15 mouse cellular contexts compared by ENCODE assay signal in the genomic region with DNA sequence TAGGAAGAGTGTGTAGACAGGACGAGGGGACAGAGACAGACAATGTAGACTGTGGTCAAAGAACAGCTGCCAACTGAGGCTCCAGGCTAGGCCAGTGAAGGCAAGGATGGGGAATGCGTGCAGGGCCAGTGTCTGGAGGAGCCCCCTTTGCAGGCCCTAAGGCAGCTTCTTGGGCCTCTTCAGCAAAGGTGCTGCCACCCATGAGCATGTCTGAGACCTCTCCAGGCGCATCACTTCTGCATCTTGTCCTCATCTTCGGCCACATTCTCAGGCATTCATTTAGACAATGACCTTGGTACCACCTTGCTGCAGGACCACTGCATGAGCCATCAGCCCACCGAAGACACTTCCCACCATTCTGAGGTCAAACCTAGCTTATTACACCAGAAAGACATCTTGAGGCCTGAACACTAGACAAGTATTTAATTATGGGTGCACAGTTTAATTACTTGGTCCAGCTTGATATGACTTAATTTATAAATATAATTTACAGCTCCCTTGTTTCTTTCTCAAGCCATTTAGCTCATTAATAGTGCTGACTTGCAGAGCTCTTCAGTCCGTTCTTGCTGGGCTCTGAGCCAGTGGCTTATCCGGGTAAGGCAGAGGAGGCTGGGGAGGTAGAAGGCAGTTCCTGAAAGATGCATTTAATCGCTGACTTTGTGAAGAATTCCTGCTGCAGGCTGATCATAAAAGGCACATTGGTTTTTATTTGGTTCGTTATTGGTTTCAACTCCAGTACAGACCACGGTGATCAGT.
DNase-seq lines count a peak whose midpoint lies in the region; ATAC-seq lines count a peak whose summit lies in the region.
"Had no signal": no experiment of that assay in that cellular context is flagged by ENCODE, and none has a peak within 500 bp of the region (broad histone marks: within the 10 kb centered on the region; RNA-seq: fewer than 3 reads in every experiment).

No protein-coding gene starts in this region.

- ATAC-seq in midbrain, embryonic 14.5 days (ENCODE audit: low FRiP score, low TSS enrichment) = no peak
- ATAC-seq in midbrain, embryonic 11.5 days (ENCODE audit: low FRiP score) = no peak
- ATAC-seq: CD4-positive, CD25-positive, alpha-beta regulatory T cell, adult 4 months had no signal

- no peaks in the 10 kb centered on the region for H3K9me3 ChIP-seq in midbrain, embryonic 14.5 days (ENCODE audit: control insufficient read depth, low read length)
- no peaks in the 10 kb centered on the region for H3K9me3 ChIP-seq in midbrain, embryonic 11.5 days (ENCODE audit: control insufficient read depth, low read length)
- H3K9me3 ChIP-seq: embryonic facial prominence, embryonic 13.5 days; liver, embryonic 13.5 days; midbrain, embryonic 12.5 days had no signal

- H3K27me3 ChIP-seq in midbrain, embryonic 14.5 days (ENCODE audit: control insufficient read depth, insufficient read depth, low read length) = no peaks in the 10 kb centered on the region
- no peaks in the 10 kb centered on the region for H3K27me3 ChIP-seq in midbrain, embryonic 11.5 days (ENCODE audit: control insufficient read depth, insufficient read depth, low read length)
- H3K27me3 ChIP-seq: embryonic facial prominence, embryonic 13.5 days; liver, embryonic 13.5 days; midbrain, embryonic 12.5 days had no signal

- H3K4me3 ChIP-seq in midbrain, embryonic 14.5 days (replicated peaks; ENCODE audit: low read depth, low read length) = no peak overlapping the region
- no peak overlapping the region for H3K4me3 ChIP-seq in midbrain, embryonic 11.5 days (ENCODE audit: low read depth, low read length)
- H3K4me3 ChIP-seq: embryonic facial prominence, embryonic 13.5 days; heart, adult 2 months; layer of hippocampus, adult 2 months; liver, embryonic 13.5 days; midbrain, embryonic 12.5 days had no signal

- 85% methylated on average over 10 of the region's 10 CpGs for WGBS in midbrain, embryonic 14.5 days
- 91% methylated on average over 10 of the region's 10 CpGs for WGBS in midbrain, embryonic 11.5 days

- H3K9ac ChIP-seq in midbrain, embryonic 14.5 days (replicated peaks; ENCODE audit: low read length) = no peak overlapping the region
- H3K9ac ChIP-seq in midbrain, embryonic 11.5 days (ENCODE audit: low read length) = no peak overlapping the region
- H3K9ac ChIP-seq: embryonic facial prominence, embryonic 13.5 days; liver, embryonic 13.5 days; midbrain, embryonic 12.5 days had no signal

- intact Hi-C loops in gastrocnemius, postnatal 14 days (cut with DNase I; ENCODE audit: low total_unique reads) = no loop called here

- no peak overlapping the region for H3K4me2 ChIP-seq in midbrain, embryonic 14.5 days (ENCODE audit: low read length)
- no peak overlapping the region for H3K4me2 ChIP-seq in midbrain, embryonic 11.5 days
- H3K4me2 ChIP-seq: embryonic facial prominence, embryonic 13.5 days; liver, embryonic 13.5 days; midbrain, embryonic 12.5 days had no signal

- no peaks in the 10 kb centered on the region for H3K4me1 ChIP-seq in midbrain, embryonic 14.5 days (ENCODE audit: control insufficient read depth, insufficient read depth, low read length)
- H3K4me1 ChIP-seq in midbrain, embryonic 11.5 days (ENCODE audit: control insufficient read depth, insufficient read depth, low read length) = no peaks in the 10 kb centered on the region
- H3K4me1 ChIP-seq: midbrain, embryonic 12.5 days had no signal

- peak; percentile 38 for DNase-seq in gastrocnemius, postnatal 14 days
- no peak for DNase-seq in gastrocnemius, postnatal 25 days
- DNase-seq in midbrain, embryonic 14.5 days = peak; percentile 24
- DNase-seq in midbrain, embryonic 11.5 days (ENCODE audit: low spot score, missing footprints) = no peak
- DNase-seq in kidney, adult 9 months = peak; percentile 62
- DNase-seq in ovary, postnatal 14 days (ENCODE audit: low spot score) = peak; percentile 52
- no peak for DNase-seq in spleen, postnatal 36 days (ENCODE audit: low spot score in 2 of 2)
- no peak for DNase-seq in cerebellum, postnatal 36 days
- DNase-seq: liver, embryonic 13.5 days; thymus, adult 18-20 months had no signal

- no peaks in the 10 kb centered on the region for H3K36me3 ChIP-seq in midbrain, embryonic 14.5 days (ENCODE audit: control insufficient read depth, insufficient read depth, low read length)
- H3K36me3 ChIP-seq in midbrain, embryonic 11.5 days (ENCODE audit: control insufficient read depth, insufficient read depth, low read length) = no peaks in the 10 kb centered on the region
- H3K36me3 ChIP-seq: embryonic facial prominence, embryonic 13.5 days; liver, embryonic 13.5 days; midbrain, embryonic 12.5 days had no signal

- H3K27ac ChIP-seq in midbrain, embryonic 14.5 days (replicated peaks; ENCODE audit: low read depth, low read length) = no peak overlapping the region
- no peak overlapping the region for H3K27ac ChIP-seq in midbrain, embryonic 11.5 days (ENCODE audit: low read depth, low read length)
- H3K27ac ChIP-seq: embryonic facial prominence, embryonic 13.5 days; heart, adult 2 months; layer of hippocampus, adult 2 months; liver, embryonic 13.5 days; midbrain, embryonic 12.5 days had no signal

Comparison
In these comparisons a context has a peak if more than half of its experiments do, and no peak if none do; other contexts are left out.
1. DNase-seq: peak in gastrocnemius, postnatal 14 days (single experiment), midbrain, embryonic 14.5 days (single experiment), kidney, adult 9 months (single experiment) and ovary, postnatal 14 days (single experiment); none in gastrocnemius, postnatal 25 days (single experiment), midbrain, embryonic 11.5 days (single experiment), spleen, postnatal 36 days (0 of 2) and cerebellum, postnatal 36 days (0 of 2).